Mouse (Mus musculus): ENCODE results near the gene Gm6401. TPM values are rescaled to one million over a fixed set of nuclear protein-coding genes. Genes with fewer than 3 reads are reported as not detected.
"Not testable (repeated sequence)": the region's sequence is repeated elsewhere in the genome, so short reads cannot be mapped to it uniquely, and the experiment has no call there.

The Gm6401 gene
- not detected in 2 replicates for polyA plus RNA-seq (2015; fragmentation: Nextera tagmentation; extraction: Ambion mirVana)

GRCm38 (mm10) chr14:41967827-41968226, at the start of gene Gm6401:
Gene Gm6401, minus strand, starts transcription at chr14:41967927.
- H3K9me3 ChIP-seq (replicated peaks; ENCODE audit: control insufficient read depth, low read length); H3K27me3 ChIP-seq (ENCODE audit: control insufficient read depth, insufficient read depth, low read length); H3K4me2 ChIP-seq (ENCODE audit: low read depth, low read length); H3K36me3 ChIP-seq (ENCODE audit: control insufficient read depth, insufficient read depth); H3K27ac ChIP-seq (ENCODE audit: low read length); H3K9ac ChIP-seq (ENCODE audit: low read length); H3K4me3 ChIP-seq (ENCODE audit: low read length); ATAC-seq (replicated peaks; ENCODE audit: extremely low read depth, insufficient read depth, low FRiP score); H3K4me1 ChIP-seq (ENCODE audit: control insufficient read depth, insufficient read depth, low read length): not testable (repeated sequence)
- WGBS: 73% methylated on average over 1 of the region's 1 CpGs

- H3K4me3 ChIP-seq (ENCODE audit: low read length); H3K36me3 ChIP-seq (ENCODE audit: control insufficient read depth, insufficient read depth); H3K9me3 ChIP-seq (replicated peaks; ENCODE audit: control insufficient read depth, low read length); H3K27ac ChIP-seq (ENCODE audit: low read length); H3K9ac ChIP-seq (ENCODE audit: low read length); H3K27me3 ChIP-seq (ENCODE audit: control insufficient read depth, insufficient read depth, low read length); H3K4me1 ChIP-seq (ENCODE audit: control insufficient read depth, insufficient read depth, low read length); H3K4me2 ChIP-seq (ENCODE audit: low read depth, low read length); ATAC-seq (replicated peaks; ENCODE audit: extremely low read depth, insufficient read depth, low FRiP score): not testable (repeated sequence)
- WGBS: no CpG with 5 or more reads among the region's 1 CpGs
These were observed 15.5 kb upstream of the Gm6401 start, which contains the start of gene Gm3543 for GRCm38 (mm10) chr14:41983225-41983624. Gene Gm3543, minus strand, starts transcription at chr14:41983325.

- H3K9me3 ChIP-seq (replicated peaks; ENCODE audit: control insufficient read depth, low read length); H3K4me1 ChIP-seq (ENCODE audit: control insufficient read depth, insufficient read depth, low read length); H3K36me3 ChIP-seq (ENCODE audit: control insufficient read depth, insufficient read depth); ATAC-seq (replicated peaks; ENCODE audit: extremely low read depth, insufficient read depth, low FRiP score); H3K9ac ChIP-seq (ENCODE audit: low read length); H3K4me2 ChIP-seq (ENCODE audit: low read depth, low read length); H3K27ac ChIP-seq (ENCODE audit: low read length); H3K27me3 ChIP-seq (ENCODE audit: control insufficient read depth, insufficient read depth, low read length); H3K4me3 ChIP-seq (ENCODE audit: low read length): not testable (repeated sequence)
- 48% methylated on average over 3 of the region's 3 CpGs for WGBS
These were observed 869 bp upstream of the Gm6401 start for GRCm38 (mm10) chr14:41968596-41968995.

DNA sequence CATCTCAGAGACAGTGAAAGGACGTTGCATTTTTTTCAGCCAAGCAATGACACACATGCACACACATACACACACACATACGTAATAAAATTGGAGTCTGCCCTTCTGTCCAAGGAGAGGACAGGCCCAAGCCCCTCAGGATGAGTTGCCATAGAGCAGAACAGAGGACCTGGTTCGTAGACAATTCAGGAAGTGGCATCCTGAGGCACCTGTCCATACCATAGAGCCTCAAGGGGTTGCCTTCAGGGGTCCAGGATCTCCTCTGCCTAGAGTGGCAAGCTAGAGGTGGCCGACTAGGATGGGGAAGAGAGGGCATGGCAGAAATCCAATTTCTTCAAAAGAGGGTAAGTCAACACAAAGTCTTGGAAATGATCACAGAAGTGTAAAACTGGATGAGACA, 3.6 kb downstream of the Gm6401 start:
- not testable (repeated sequence) for H3K4me3 ChIP-seq (ENCODE audit: low read length); ATAC-seq (replicated peaks; ENCODE audit: extremely low read depth, insufficient read depth, low FRiP score); H3K4me2 ChIP-seq (ENCODE audit: low read depth, low read length); H3K36me3 ChIP-seq (ENCODE audit: control insufficient read depth, insufficient read depth); H3K27me3 ChIP-seq (ENCODE audit: control insufficient read depth, insufficient read depth, low read length); H3K27ac ChIP-seq (ENCODE audit: low read length); H3K4me1 ChIP-seq (ENCODE audit: control insufficient read depth, insufficient read depth, low read length); H3K9me3 ChIP-seq (replicated peaks; ENCODE audit: control insufficient read depth, low read length); H3K9ac ChIP-seq (ENCODE audit: low read length)
- WGBS: 53% methylated on average over 4 of the region's 4 CpGs

DNA sequence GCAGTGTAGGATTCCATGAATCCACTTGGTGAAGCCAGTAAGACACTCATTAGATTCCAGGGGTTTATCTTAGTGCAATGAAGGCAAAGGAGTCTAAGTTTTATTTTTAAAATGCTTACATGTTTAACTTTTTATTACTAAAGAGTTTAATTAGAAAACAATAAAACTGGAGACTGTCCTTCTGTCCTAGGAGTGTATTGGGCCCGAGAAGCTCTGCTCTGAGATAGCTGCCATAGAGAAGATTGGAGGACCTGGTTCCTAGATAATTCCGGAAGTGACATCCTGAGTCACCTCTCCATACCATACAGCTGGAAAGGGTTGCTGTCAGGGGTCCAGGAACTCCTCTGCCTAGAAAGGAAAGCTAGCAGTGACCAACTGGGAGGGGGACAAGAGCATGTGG, 24.0 kb downstream of the Gm6401 start, which contains the start of gene 1700024B05Rik:
Gene 1700024B05Rik (plus strand): TSS at position 301 of the 400 bp plus-strand sequence.
- 79% methylated on average over 1 of the region's 2 CpGs for WGBS
- not testable (repeated sequence) for H3K4me3 ChIP-seq (ENCODE audit: low read length); H3K4me1 ChIP-seq (ENCODE audit: control insufficient read depth, insufficient read depth, low read length); H3K36me3 ChIP-seq (ENCODE audit: control insufficient read depth, insufficient read depth); H3K4me2 ChIP-seq (ENCODE audit: low read depth, low read length); H3K27me3 ChIP-seq (ENCODE audit: control insufficient read depth, insufficient read depth, low read length); H3K9me3 ChIP-seq (replicated peaks; ENCODE audit: control insufficient read depth, low read length); H3K27ac ChIP-seq (ENCODE audit: low read length); ATAC-seq (replicated peaks; ENCODE audit: extremely low read depth, insufficient read depth, low FRiP score); H3K9ac ChIP-seq (ENCODE audit: low read length)

DNA sequence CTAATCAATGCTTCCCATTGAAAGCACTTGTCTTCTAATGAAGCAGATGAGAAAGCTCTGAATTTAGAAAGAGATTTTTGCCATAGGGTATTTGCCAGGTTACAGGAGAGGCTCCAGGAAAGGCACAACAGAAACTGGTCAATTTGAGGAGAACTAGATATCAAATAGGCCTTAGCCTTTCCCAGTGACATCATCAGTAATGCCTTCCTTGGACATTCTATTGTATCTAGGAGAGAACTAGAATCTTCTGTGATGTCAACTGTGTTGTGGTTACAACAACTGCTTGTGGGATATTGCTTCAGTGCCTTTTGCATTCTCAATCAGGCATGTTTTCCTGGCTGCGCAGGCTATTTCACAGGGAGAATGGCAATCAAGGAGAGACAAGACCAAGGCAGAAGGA, 43.1 kb downstream of the Gm6401 start, which contains the start of gene 1700049E17Rik1:
Gene 1700049E17Rik1 (plus strand): TSS at position 301 of the 400 bp plus-strand sequence.
- WGBS: no CpG with 5 or more reads among the region's 1 CpGs
- not testable (repeated sequence) for ATAC-seq (replicated peaks; ENCODE audit: extremely low read depth, insufficient read depth, low FRiP score); H3K4me3 ChIP-seq (ENCODE audit: low read length); H3K27ac ChIP-seq (ENCODE audit: low read length); H3K27me3 ChIP-seq (ENCODE audit: control insufficient read depth, insufficient read depth, low read length); H3K9me3 ChIP-seq (replicated peaks; ENCODE audit: control insufficient read depth, low read length); H3K4me2 ChIP-seq (ENCODE audit: low read depth, low read length); H3K9ac ChIP-seq (ENCODE audit: low read length); H3K36me3 ChIP-seq (ENCODE audit: control insufficient read depth, insufficient read depth); H3K4me1 ChIP-seq (ENCODE audit: control insufficient read depth, insufficient read depth, low read length)

Other genes starting within 250 kb of the Gm6401 start
- not detected in 2 replicates for gene Gm7929, start 217.3 kb downstream of the Gm6401 start, polyA plus RNA-seq (2015; fragmentation: Nextera tagmentation; extraction: Ambion mirVana)
- not detected in 2 replicates for gene Gm47189, start 195.5 kb downstream of the Gm6401 start, polyA plus RNA-seq (2015; fragmentation: Nextera tagmentation; extraction: Ambion mirVana)
- gene Gm7980, start 60.6 kb downstream of the Gm6401 start, polyA plus RNA-seq (2015; fragmentation: Nextera tagmentation; extraction: Ambion mirVana): not detected in 2 replicates
- gene 1700049E17Rik1, start 43.0 kb downstream of the Gm6401 start, polyA plus RNA-seq (2015; fragmentation: Nextera tagmentation; extraction: Ambion mirVana): not detected in 2 replicates
- gene 1700024B05Rik, start 23.9 kb downstream of the Gm6401 start, polyA plus RNA-seq (2015; fragmentation: Nextera tagmentation; extraction: Ambion mirVana): not detected in 2 replicates
- gene Gm3543, start 15.4 kb upstream of the Gm6401 start, polyA plus RNA-seq (2015; fragmentation: Nextera tagmentation; extraction: Ambion mirVana): not detected in 2 replicates
- not detected in 2 replicates for gene Gm7951, start 149.4 kb upstream of the Gm6401 start, polyA plus RNA-seq (2015; fragmentation: Nextera tagmentation; extraction: Ambion mirVana)
- gene Gm17027, start 194.7 kb upstream of the Gm6401 start, polyA plus RNA-seq (2015; fragmentation: Nextera tagmentation; extraction: Ambion mirVana): not detected in 2 replicates
- not detected in 2 replicates for gene Gm3573, start 222.9 kb upstream of the Gm6401 start, polyA plus RNA-seq (2015; fragmentation: Nextera tagmentation; extraction: Ambion mirVana)

Data from heart, embryonic 16.5 days (tissue).